Mouse (Mus musculus): ENCODE data around the gene Cdk11b.

DNA sequence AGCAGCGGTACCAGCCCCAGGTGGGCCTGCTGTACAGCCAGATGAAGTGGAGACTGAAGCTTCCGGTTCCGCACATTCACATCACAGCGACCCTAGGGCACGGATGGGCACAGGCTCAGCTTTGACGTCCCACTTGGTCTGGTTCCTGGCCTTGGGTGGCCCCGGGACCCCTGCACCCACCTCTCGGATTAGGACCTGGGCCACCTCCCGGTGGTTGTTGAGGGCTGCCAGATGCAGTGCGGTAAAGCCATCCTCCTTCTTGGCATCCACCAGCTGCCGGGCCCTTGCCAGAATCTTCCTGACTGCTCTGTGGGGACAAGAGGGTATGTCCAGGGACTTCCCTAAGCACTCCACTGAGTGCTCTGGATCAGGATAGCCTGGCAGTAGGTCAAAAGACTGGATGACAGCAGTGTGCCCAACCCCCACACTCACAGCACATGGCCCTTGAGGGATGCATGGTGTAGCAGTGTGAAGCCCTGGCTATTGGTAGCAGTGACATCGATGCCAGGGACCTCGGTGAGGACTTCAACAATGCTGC, 31.6 kb downstream of the Cdk11b start:
- TF ChIP-seq TCF3 (IDR thresholded peaks at IDR 0.05; ENCODE audit: insufficient read length, low read depth), result no peak
- TF ChIP-seq USF1 (IDR thresholded peaks at IDR 0.05; ENCODE audit: low read depth), result no peak
- no peak for TF ChIP-seq POLR2A (IDR thresholded peaks at IDR 0.05; ENCODE audit: insufficient read length, low read depth)
- TF ChIP-seq POLR2AphosphoS2 (IDR thresholded peaks at IDR 0.05; ENCODE audit: insufficient read length, low read depth), result no peak
- TF ChIP-seq SRF (IDR thresholded peaks at IDR 0.05; ENCODE audit: control insufficient read depth, insufficient read length, low read depth), result no peak

Data from myocyte (in vitro differentiated cells).